Mouse (Mus musculus): ENCODE measurements around the gene Polr1a. TPM values are rescaled to one million over a fixed set of nuclear protein-coding genes. Genes with fewer than 3 reads are reported as not detected.

Gene Polr1a
- 16.6 and 17.6 TPM in 2 replicates for polyA plus RNA-seq (2012; rRNA removed)

DNA sequence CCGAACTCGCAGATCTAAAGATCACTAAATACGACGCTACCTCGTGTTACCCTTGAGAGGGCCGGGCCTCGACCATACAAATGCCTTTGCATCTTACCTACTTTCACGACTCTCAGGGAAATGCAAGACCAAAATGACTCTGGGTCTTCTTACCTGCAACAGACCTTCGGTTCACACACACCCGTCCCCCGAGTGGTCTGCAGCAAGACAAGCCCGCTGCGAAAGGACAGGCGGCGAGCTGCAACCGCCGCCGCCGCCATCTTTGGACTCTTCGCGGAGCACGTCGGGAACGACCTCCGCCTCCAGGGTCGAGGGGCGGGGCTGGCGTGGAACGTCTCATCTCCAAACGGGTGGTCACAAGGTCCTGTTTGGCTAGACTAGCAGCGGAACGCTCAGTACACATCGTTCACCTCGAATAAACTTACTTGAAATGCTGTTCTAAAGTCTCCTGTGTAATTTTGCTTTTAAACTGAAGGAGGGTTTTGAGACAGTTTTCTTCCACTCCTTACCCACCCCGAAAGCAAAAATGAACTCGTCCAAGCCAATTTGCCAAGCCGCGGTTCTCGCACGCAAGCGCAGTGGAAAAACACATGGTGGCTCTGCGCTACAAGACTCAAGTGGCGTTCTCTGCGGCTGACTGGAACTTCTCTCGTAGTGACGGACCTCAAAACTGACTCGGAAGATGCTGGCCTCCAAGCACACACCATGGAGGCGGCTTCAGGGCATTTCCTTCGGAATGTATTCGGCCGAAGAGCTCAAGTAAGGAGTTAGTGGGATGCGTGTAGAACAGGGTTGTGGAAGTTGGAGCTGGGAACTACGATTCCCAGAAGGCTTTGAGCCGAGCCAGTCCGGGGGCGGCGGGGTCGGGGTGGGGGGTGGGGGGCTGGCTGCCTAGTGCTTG lies at the start of gene Polr1a, which contains the start of gene Ptcd3:
TSS of gene Polr1a (plus strand) at position 573 of the 901 bp plus-strand sequence.
TSS of gene Ptcd3 (minus strand) at position 270 of the 901 bp plus-strand sequence.
- Histone ChIP-seq H3K27ac (ENCODE audit: insufficient read depth, low read length) (peak within 1 kb of the TSS; percentile 74), H3K4me3 (ENCODE audit: insufficient read depth, low read length) (peak within 1 kb of the TSS; percentile 74), H3K4me1 (ENCODE audit: control insufficient read depth, insufficient read depth, low read length) (no peaks in the 10 kb centered on the region; the same call in 1 of the 2 replicates)
- peak; percentile 68 for TF ChIP-seq POLR2A (IDR thresholded peaks at IDR 0.05; ENCODE audit: extremely low read depth, insufficient read depth, low read length)
- no peak for TF ChIP-seq CTCF (IDR thresholded peaks at IDR 0.05; ENCODE audit: extremely low read depth, insufficient read depth, low read length)

- TF ChIP-seq POLR2A (IDR thresholded peaks at IDR 0.05; ENCODE audit: extremely low read depth, insufficient read depth, low read length): no peak
- TF ChIP-seq CTCF (IDR thresholded peaks at IDR 0.05; ENCODE audit: extremely low read depth, insufficient read depth, low read length): no peak
- Histone ChIP-seq H3K4me3 (ENCODE audit: insufficient read depth, low read length) (no peak overlapping the region), H3K4me1 (ENCODE audit: control insufficient read depth, insufficient read depth, low read length) (no peaks in the 10 kb centered on the region), H3K27ac (ENCODE audit: insufficient read depth, low read length) (no peak overlapping the region)
These were observed 41.1 kb upstream of the Polr1a start for GRCm38 (mm10) chr6:71867751-71868150.

DNA sequence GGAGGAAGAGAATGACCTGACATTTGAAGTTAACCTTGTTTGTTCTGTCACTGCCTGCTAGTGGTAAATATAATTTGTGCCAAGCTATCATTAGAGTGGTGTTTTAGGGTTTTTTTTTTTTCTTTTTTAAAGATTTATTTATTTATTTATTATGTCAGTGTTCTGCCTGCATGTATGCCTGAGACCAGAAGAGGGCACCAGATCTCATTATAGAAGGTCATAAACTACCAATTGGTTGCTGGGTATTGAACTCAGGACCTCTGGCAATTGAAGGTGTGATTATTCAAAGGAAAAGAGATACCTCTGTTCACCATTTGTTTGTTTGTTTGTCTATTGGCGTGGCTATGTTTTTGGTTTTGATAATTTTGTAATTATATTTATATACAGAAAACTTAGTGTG lies 40.0 kb upstream of the Polr1a start:
- no peak for TF ChIP-seq CTCF (IDR thresholded peaks at IDR 0.05; ENCODE audit: extremely low read depth, insufficient read depth, low read length)
- TF ChIP-seq POLR2A (IDR thresholded peaks at IDR 0.05; ENCODE audit: extremely low read depth, insufficient read depth, low read length): no peak
- no peak overlapping the region for H3K4me3 ChIP-seq (ENCODE audit: insufficient read depth, low read length)
- H3K4me1 ChIP-seq (ENCODE audit: control insufficient read depth, insufficient read depth, low read length): no peaks in the 10 kb centered on the region
- H3K27ac ChIP-seq (ENCODE audit: insufficient read depth, low read length): no peak overlapping the region

GRCm38 (mm10) chr6:71871396-71871795 lies 37.5 kb upstream of the Polr1a start:
- TF ChIP-seq CTCF (IDR thresholded peaks at IDR 0.05; ENCODE audit: extremely low read depth, insufficient read depth, low read length) (no peak), POLR2A (IDR thresholded peaks at IDR 0.05; ENCODE audit: extremely low read depth, insufficient read depth, low read length) (no peak)
- Histone ChIP-seq H3K4me3 (ENCODE audit: insufficient read depth, low read length) (no peak overlapping the region), H3K27ac (ENCODE audit: insufficient read depth, low read length) (no peak overlapping the region), H3K4me1 (ENCODE audit: control insufficient read depth, insufficient read depth, low read length) (no peaks in the 10 kb centered on the region)

GRCm38 (mm10) chr6:71877965-71878760 lies 30.7 kb upstream of the Polr1a start:
- no peak overlapping the region for H3K27ac ChIP-seq (ENCODE audit: insufficient read depth, low read length)
- TF ChIP-seq CTCF (IDR thresholded peaks at IDR 0.05; ENCODE audit: extremely low read depth, insufficient read depth, low read length) (no peak), POLR2A (IDR thresholded peaks at IDR 0.05; ENCODE audit: extremely low read depth, insufficient read depth, low read length) (no peak)
- H3K4me3 ChIP-seq (ENCODE audit: insufficient read depth, low read length): no peak overlapping the region
- no peaks in the 10 kb centered on the region for H3K4me1 ChIP-seq (ENCODE audit: control insufficient read depth, insufficient read depth, low read length)

GRCm38 (mm10) chr6:71893263-71893662 lies 15.6 kb upstream of the Polr1a start:
- H3K4me1 ChIP-seq (ENCODE audit: control insufficient read depth, insufficient read depth, low read length): no peaks in the 10 kb centered on the region
- no peak overlapping the region for H3K27ac ChIP-seq (ENCODE audit: insufficient read depth, low read length)
- TF ChIP-seq CTCF (IDR thresholded peaks at IDR 0.05; ENCODE audit: extremely low read depth, insufficient read depth, low read length) (no peak), POLR2A (IDR thresholded peaks at IDR 0.05; ENCODE audit: extremely low read depth, insufficient read depth, low read length) (no peak)

DNA sequence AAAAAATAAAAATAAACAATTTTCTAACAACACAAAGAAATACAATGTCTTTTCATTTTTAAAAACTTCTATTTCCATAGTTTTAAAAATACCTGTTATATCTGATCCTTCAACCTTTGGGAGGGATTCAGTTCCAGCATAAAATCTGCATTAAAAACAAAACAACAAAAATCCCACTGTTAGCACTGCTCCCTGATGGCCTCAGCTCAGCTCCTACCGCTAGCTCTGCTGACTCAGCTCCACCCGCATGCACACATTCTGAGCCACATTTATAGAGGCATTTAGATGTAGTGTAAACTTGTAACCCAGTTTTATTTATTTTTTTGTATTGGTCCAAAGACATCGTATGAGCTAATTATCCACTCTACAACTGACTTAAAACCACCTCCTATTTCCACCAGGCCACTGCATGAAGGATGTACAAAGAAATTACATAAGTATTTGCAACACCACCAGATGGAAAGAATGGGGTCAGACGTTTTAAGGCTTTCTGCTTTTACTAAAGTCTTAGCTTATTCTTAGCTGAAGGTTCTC lies 1.1 kb upstream of the Polr1a start:
- Histone ChIP-seq H3K27ac (ENCODE audit: insufficient read depth, low read length) (no peak overlapping the region), H3K4me3 (ENCODE audit: insufficient read depth, low read length) (peak overlapping the region; percentile 74), H3K4me1 (ENCODE audit: control insufficient read depth, insufficient read depth, low read length) (no peaks in the 10 kb centered on the region; the same call in 1 of the 2 replicates)
- no peak for TF ChIP-seq POLR2A (IDR thresholded peaks at IDR 0.05; ENCODE audit: extremely low read depth, insufficient read depth, low read length)
- no peak for TF ChIP-seq CTCF (IDR thresholded peaks at IDR 0.05; ENCODE audit: extremely low read depth, insufficient read depth, low read length)

More at GRCm38 (mm10) chr6:71893263-71893662, 15.6 kb upstream of the Polr1a start:
- H3K4me3 ChIP-seq (ENCODE audit: insufficient read depth, low read length): no peak overlapping the region

GRCm38 (mm10) chr6:71909384-71909783 lies 531 bp downstream of the Polr1a start:
- no peak overlapping the region for H3K27ac ChIP-seq (ENCODE audit: insufficient read depth, low read length)
- TF ChIP-seq CTCF (IDR thresholded peaks at IDR 0.05; ENCODE audit: extremely low read depth, insufficient read depth, low read length) (no peak), POLR2A (IDR thresholded peaks at IDR 0.05; ENCODE audit: extremely low read depth, insufficient read depth, low read length) (no peak)

GRCm38 (mm10) chr6:71909840-71910239 lies 987 bp downstream of the Polr1a start:
- TF ChIP-seq POLR2A (IDR thresholded peaks at IDR 0.05; ENCODE audit: extremely low read depth, insufficient read depth, low read length): no peak
- no peak for TF ChIP-seq CTCF (IDR thresholded peaks at IDR 0.05; ENCODE audit: extremely low read depth, insufficient read depth, low read length)
- Histone ChIP-seq H3K27ac (ENCODE audit: insufficient read depth, low read length) (no peak overlapping the region), H3K4me1 (ENCODE audit: control insufficient read depth, insufficient read depth, low read length) (no peaks in the 10 kb centered on the region; the same call in 1 of the 2 replicates), H3K4me3 (ENCODE audit: insufficient read depth, low read length) (peak overlapping the region; percentile 74)

More at GRCm38 (mm10) chr6:71909384-71909783, 531 bp downstream of the Polr1a start:
- H3K4me3 ChIP-seq (ENCODE audit: insufficient read depth, low read length): peak overlapping the region; percentile 74
- H3K4me1 ChIP-seq (ENCODE audit: control insufficient read depth, insufficient read depth, low read length): no peaks in the 10 kb centered on the region; the same call in 1 of the 2 replicates

Measured in cortical plate, adult 2 months (tissue).